21 mouse cellular contexts compared by ENCODE assay signal in the genomic region with DNA sequence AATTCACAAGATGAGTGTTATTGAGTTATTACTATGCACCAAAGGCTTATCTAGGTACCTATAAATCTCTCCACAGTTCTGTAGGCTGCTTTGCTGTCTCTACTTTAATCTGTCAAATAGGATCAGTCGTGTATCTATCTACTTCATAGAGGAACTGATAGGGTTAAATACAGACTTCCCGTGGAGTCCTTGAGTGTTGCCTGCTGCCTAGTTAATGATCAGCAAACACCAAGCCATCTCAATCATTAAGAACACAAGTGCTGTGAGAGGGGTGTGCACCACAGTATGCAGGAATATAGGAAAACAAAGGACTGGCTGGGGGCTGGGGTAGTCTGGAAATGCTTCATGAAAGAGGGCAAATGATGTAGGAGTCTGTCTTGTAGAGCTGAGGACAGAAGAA. TPM values are rescaled to one million over a fixed set of nuclear protein-coding genes. Genes with fewer than 3 reads are reported as not detected.
DNase-seq lines count a peak whose midpoint lies in the region; ATAC-seq and TF ChIP-seq lines count a peak whose summit lies in the region.
"Had no signal": no experiment of that assay in that cellular context is flagged by ENCODE, and none has a peak within 500 bp of the region (broad histone marks: within the 10 kb centered on the region; RNA-seq: fewer than 3 reads in every experiment).

No protein-coding gene starts in this region.

- H3K9ac ChIP-seq in heart, embryonic 14.5 days (ENCODE audit: low read length), result peak overlapping the region; percentile 65; the same call in 1 of the 2 replicates
- H3K9ac ChIP-seq in kidney, embryonic 14.5 days (ENCODE audit: low read depth, low read length), result no peak overlapping the region
- no peak overlapping the region for H3K9ac ChIP-seq in neural tube, embryonic 15.5 days (replicated peaks)
- H3K9ac ChIP-seq: forebrain, postnatal 0 days; hindbrain, embryonic 15.5 days; limb, embryonic 15.5 days; liver, postnatal 0 days had no signal

- DNase-seq in heart, adult 11 months, result no peak
- no peak for DNase-seq in kidney, adult 2 months
- DNase-seq in neural tube, embryonic 10.5 days (ENCODE audit: extremely low spot score, low spot score), result no peak
- DNase-seq: adrenal gland, postnatal 36 days; cerebellum, adult 18-20 months; cerebellum, postnatal 25 days; embryo, embryonic 11 days; forebrain, postnatal 0 days; liver, postnatal 0 days; lung, postnatal 36 days; retina, postnatal 1 day; right cerebral cortex, postnatal 4 days; thymus, postnatal 25 days had no signal

- no peak overlapping the region for H3K4me2 ChIP-seq in heart, embryonic 14.5 days (ENCODE audit: low read length)
- H3K4me2 ChIP-seq in kidney, embryonic 14.5 days (replicated peaks; ENCODE audit: low read depth, low read length), result no peak overlapping the region
- no peak overlapping the region for H3K4me2 ChIP-seq in neural tube, embryonic 15.5 days
- H3K4me2 ChIP-seq: hindbrain, embryonic 15.5 days; limb, embryonic 15.5 days had no signal

- 12% methylated on average over 2 of the region's 2 CpGs for WGBS in heart, embryonic 14.5 days
- WGBS in kidney, embryonic 14.5 days, result 24% methylated on average over 2 of the region's 2 CpGs
- WGBS in kidney, adult 2 months, result 20% methylated on average over 2 of the region's 2 CpGs
- 19% methylated on average over 2 of the region's 2 CpGs for WGBS in neural tube, embryonic 15.5 days
- 23% methylated on average over 2 of the region's 2 CpGs for WGBS in small intestine, adult 2 months

- no peaks in the 10 kb centered on the region for H3K27me3 ChIP-seq in heart, embryonic 14.5 days (ENCODE audit: control insufficient read depth, insufficient read depth, low read length)
- no peaks in the 10 kb centered on the region for H3K27me3 ChIP-seq in kidney, embryonic 14.5 days (ENCODE audit: control insufficient read depth, insufficient read depth, low read length)
- no peaks in the 10 kb centered on the region for H3K27me3 ChIP-seq in kidney, adult 2 months (replicated peaks; ENCODE audit: control insufficient read depth, insufficient read depth, low read length)
- no peaks in the 10 kb centered on the region for H3K27me3 ChIP-seq in neural tube, embryonic 15.5 days (replicated peaks)
- no peaks in the 10 kb centered on the region for H3K27me3 ChIP-seq in small intestine, adult 2 months (ENCODE audit: control insufficient read depth, insufficient read depth, low read length)
- H3K27me3 ChIP-seq: hindbrain, embryonic 15.5 days had no signal

- H3K4me3 ChIP-seq in heart, embryonic 14.5 days (ENCODE audit: control insufficient read depth in 1 of 2, insufficient read depth in 1 of 2, low read depth in 1 of 2, low read length in 2 of 2), result no peak overlapping the region
- H3K4me3 ChIP-seq in kidney, embryonic 14.5 days (ENCODE audit: low read length), result no peak overlapping the region
- H3K4me3 ChIP-seq in kidney, adult 2 months (ENCODE audit: insufficient read depth, low read depth, low read length), result no peak overlapping the region
- H3K4me3 ChIP-seq in neural tube, embryonic 15.5 days (replicated peaks), result no peak overlapping the region
- H3K4me3 ChIP-seq in small intestine, adult 2 months (ENCODE audit: low read depth, low read length), result no peak overlapping the region
- H3K4me3 ChIP-seq: hindbrain, embryonic 15.5 days; limb, embryonic 15.5 days had no signal

- H3K4me1 ChIP-seq in heart, embryonic 14.5 days (ENCODE audit: control insufficient read depth in 2 of 2, insufficient read depth in 2 of 2, low read length in 2 of 2), result peaks cover 73 to 98% of the 10 kb centered on the region in 2 experiments
- H3K4me1 ChIP-seq in kidney, embryonic 14.5 days (ENCODE audit: control insufficient read depth, insufficient read depth, low read length), result peaks cover 33% of the 10 kb centered on the region
- peaks cover 9% of the 10 kb centered on the region for H3K4me1 ChIP-seq in kidney, adult 2 months (ENCODE audit: control insufficient read depth, insufficient read depth, low read length)
- peaks cover 32% of the 10 kb centered on the region for H3K4me1 ChIP-seq in neural tube, embryonic 15.5 days
- H3K4me1 ChIP-seq in small intestine, adult 2 months (ENCODE audit: control insufficient read depth, insufficient read depth, insufficient read length, low read length), result peaks cover 53% of the 10 kb centered on the region

- TF ChIP-seq POLR2A in kidney, adult 2 months (IDR thresholded peaks at IDR 0.05; ENCODE audit: low read depth, low read length), result no peak
- no peak for TF ChIP-seq POLR2A in small intestine, adult 2 months (IDR thresholded peaks at IDR 0.05; ENCODE audit: low read depth, low read length)

- H3K36me3 ChIP-seq in heart, embryonic 14.5 days (ENCODE audit: control insufficient read depth, insufficient read depth, low read length), result peaks cover 73% of the 10 kb centered on the region
- no peaks in the 10 kb centered on the region for H3K36me3 ChIP-seq in kidney, embryonic 14.5 days (ENCODE audit: control insufficient read depth, insufficient read depth, low read length)
- no peaks in the 10 kb centered on the region for H3K36me3 ChIP-seq in kidney, adult 2 months (ENCODE audit: control insufficient read depth, insufficient read depth, low read length)
- no peaks in the 10 kb centered on the region for H3K36me3 ChIP-seq in neural tube, embryonic 15.5 days
- peaks cover 13% of the 10 kb centered on the region for H3K36me3 ChIP-seq in small intestine, adult 2 months (ENCODE audit: control insufficient read depth, insufficient read depth, low read length)
- H3K36me3 ChIP-seq: hindbrain, embryonic 15.5 days; limb, embryonic 15.5 days had no signal

- H3K27ac ChIP-seq in heart, embryonic 14.5 days (replicated peaks in 1 of 2; ENCODE audit: control insufficient read depth in 1 of 2, insufficient read depth in 1 of 2, low read depth in 2 of 2, low read length in 2 of 2), result peak overlapping the region; percentile 90 to 96
- no peak overlapping the region for H3K27ac ChIP-seq in kidney, embryonic 14.5 days (ENCODE audit: low read depth, low read length)
- H3K27ac ChIP-seq in kidney, adult 2 months (ENCODE audit: insufficient read depth, low read depth, low read length), result no peak overlapping the region
- H3K27ac ChIP-seq in neural tube, embryonic 15.5 days (replicated peaks), result 0 out of 2 replicates have a peak overlapping the region, but pooled peaks have one; percentile 3
- peak overlapping the region; percentile 73 for H3K27ac ChIP-seq in small intestine, adult 2 months (ENCODE audit: insufficient read depth, low read depth, low read length)
- H3K27ac ChIP-seq: hindbrain, embryonic 15.5 days; kidney, postnatal 0 days; limb, embryonic 15.5 days had no signal

- no peaks in the 10 kb centered on the region for H3K9me3 ChIP-seq in heart, embryonic 14.5 days (ENCODE audit: control insufficient read depth, low read length)
- no peaks in the 10 kb centered on the region for H3K9me3 ChIP-seq in kidney, embryonic 14.5 days (ENCODE audit: control insufficient read depth, low read length)
- H3K9me3 ChIP-seq in neural tube, embryonic 15.5 days (replicated peaks), result no peaks in the 10 kb centered on the region
- H3K9me3 ChIP-seq: hindbrain, embryonic 15.5 days; limb, embryonic 15.5 days had no signal

- no peak for ATAC-seq in heart, embryonic 14.5 days (ENCODE audit: insufficient number of reproducible peaks, insufficient read depth, low FRiP score, low read depth)
- peak; percentile 25; the same call in 1 of the 2 replicates for ATAC-seq in kidney, embryonic 14.5 days (ENCODE audit: low FRiP score, low TSS enrichment)
- ATAC-seq in neural tube, embryonic 15.5 days (ENCODE audit: low FRiP score), result no peak
- ATAC-seq: forebrain, postnatal 0 days; liver, postnatal 0 days; midbrain, embryonic 16.5 days had no signal

- no peak for TF ChIP-seq CTCF in kidney, adult 2 months (conservative IDR thresholded peaks at IDR 0.05; ENCODE audit: insufficient read depth, insufficient read length, low read depth, low read length)
- no peak for TF ChIP-seq CTCF in small intestine, adult 2 months (IDR thresholded peaks at IDR 0.05; ENCODE audit: extremely low read depth, insufficient read length, insufficient replicate concordance, low read depth, low read length)

RNA-seq across cellular contexts. Expression of a gene that starts 50.2 kb away (rescaled TPM):
- polyA plus RNA-seq in heart, embryonic 14.5 days (2014; fragmentation: Nextera tagmentation; extraction: Ambion mirVana), result 140 and 146 TPM in 2 replicates
- 5.0 and 7.7 TPM in 2 replicates for polyA plus RNA-seq in kidney, embryonic 14.5 days (2014; fragmentation: Nextera tagmentation; extraction: Ambion mirVana)
- 6.6 and 7.3 TPM in 2 replicates for polyA plus RNA-seq in kidney, adult 2 months (2012; rRNA removed)
- 3.9 and 6.2 TPM in 2 replicates for polyA plus RNA-seq in neural tube, embryonic 15.5 days (2015; fragmentation: Nextera tagmentation; extraction: Ambion mirVana)
- polyA plus RNA-seq in small intestine, adult 2 months (2012; rRNA removed), result 13.0 and 20.7 TPM in 2 replicates

Comparison
In these comparisons a context has a peak if more than half of its experiments do, and no peak if none do; other contexts are left out.
1. H3K27ac ChIP-seq: peak in heart, embryonic 14.5 days (2 of 2), neural tube, embryonic 15.5 days (single experiment) and small intestine, adult 2 months (single experiment); none in kidney, embryonic 14.5 days (single experiment) and kidney, adult 2 months (single experiment).